Mouse (Mus musculus) mammary gland, adult 2 months (tissue): ENCODE measurements around the gene Tmem8. TPM values are rescaled to one million over a fixed set of nuclear protein-coding genes. Genes with fewer than 3 reads are reported as not detected.

Source experiments
- polyA plus RNA-seq: library from polyadenylated mRNA; depleted of rRNA; stranded (reverse); fragments of >200 nt; gene quantifications from 2 replicates; pipeline ENCODE4 v1.2.3, GENCODE M21; 2012; ENCODE audit warnings: low replicate concordance; rRNA removed

Tmem8 gene
- polyA plus RNA-seq = 45.9 and 49.6 TPM in 2 replicates

GRCm38 (mm10) chr17:26113181-26113948 lies at the start of gene Tmem8:
Gene Tmem8, plus strand, starts transcription at chr17:26113299.

DNA sequence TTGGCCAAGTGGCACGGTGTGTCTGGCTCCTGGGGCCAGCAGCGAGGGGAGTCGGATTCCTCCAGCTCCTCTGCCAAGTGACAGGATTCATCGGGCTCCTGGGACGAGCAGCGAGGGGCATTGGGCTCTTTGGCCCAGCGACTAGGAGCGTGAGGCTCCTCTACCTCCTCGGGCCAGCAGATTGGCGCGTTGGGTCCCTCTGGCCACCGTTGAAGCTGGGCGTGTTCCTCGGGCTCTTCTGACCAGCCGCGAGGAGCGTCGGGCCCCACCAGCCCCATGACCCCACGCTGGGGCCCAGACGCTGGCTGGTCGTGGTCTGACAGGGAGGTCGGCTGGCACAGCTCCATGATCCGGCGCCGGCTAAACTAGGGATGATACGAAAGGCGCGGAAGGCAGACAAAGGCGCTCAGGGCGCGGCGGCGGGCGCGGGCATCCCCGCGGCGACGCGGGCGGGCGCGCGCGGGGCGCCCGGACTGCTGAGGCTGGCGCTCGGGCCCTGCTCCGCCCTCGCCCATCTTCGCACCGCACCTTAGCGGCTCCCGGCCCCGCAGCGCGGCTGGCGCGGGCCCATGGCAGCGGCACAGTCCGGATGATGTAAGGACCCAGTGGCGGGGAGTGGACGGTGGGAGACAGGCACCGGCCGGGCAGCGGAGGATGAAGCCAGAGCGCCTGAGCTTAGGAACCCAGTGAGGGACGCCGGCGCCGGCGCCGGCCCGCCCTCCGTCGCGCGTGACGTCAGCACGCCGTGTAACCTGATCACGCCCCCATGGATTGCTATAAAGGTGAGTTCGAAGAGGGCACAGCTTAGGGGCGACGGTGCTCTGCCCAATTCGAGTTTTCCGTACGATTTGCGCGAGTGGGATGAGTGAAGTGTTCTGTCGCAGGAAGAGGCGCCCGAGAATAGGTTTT lies 44.0 kb upstream of the Tmem8 start, which contains the start of gene Rab11fip3:
Gene Rab11fip3 (minus strand): TSS at position 725 of the 909 bp plus-strand sequence.

DNA sequence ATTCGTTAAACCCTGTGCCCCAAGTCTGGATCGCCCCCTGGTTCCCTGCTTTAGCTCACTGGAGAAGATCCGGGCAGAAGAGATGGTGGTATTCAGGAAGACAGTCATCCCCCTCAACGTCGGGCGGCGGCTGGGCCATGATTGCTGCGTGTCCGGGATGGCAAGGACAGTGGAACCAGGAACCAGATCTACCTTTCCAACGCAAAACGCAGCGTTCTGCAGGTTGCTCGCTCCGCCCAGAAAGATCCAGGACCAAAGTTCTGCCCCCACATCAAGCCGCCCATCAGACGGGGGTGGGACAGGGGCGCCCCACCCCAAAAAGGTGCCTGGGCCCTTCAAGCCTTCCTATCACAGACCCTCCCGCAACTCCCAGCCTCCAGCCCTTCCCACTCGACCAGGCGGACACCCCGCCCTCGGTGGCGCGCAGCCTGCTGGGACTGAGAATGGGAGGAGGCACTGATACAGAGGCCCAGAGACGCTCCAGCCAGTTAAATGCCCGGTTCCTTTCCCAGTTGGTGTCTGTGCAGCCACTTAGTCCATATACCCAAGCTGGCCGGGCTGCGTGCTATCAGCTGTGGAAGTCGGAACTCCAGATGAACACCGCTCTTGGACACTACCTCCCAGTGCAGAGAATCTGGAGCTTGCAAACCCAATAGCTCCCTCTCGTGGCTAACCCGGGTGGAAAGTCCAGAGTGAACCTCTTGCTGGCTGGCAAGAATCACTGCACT lies 23.0 kb upstream of the Tmem8 start, which contains the start of gene Decr2:
Gene Decr2 (minus strand): TSS at position 433 of the 728 bp plus-strand sequence.

DNA sequence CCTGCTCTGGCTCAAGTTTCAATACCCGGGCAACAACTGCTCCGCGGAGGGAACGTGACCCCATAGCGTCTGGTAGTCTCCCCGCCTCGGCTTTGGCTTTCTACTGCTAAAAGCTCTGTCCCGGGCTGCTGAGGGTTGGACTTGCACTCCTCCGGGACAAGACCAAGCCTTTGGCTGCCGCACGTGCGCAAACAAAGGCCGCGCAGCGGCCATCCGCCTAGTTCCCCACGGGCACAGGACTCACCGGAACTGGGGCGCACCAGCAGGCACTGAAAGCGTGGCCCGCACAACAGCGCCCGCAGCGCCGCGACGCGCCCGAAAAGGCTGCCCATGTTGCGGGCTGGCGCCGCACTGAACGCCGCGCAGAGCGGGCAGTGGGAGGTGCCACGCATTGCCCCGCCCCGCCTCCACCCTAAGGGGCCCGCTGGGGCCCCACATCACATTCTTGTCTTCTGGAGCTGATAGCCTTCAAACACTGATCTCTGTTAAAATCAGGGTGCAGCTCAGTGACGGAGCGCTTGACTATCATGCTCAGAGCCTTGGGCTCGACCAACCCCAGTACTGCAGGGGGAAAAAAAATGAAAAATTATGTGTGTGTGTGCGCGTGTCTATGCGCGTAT lies 17.9 kb upstream of the Tmem8 start, which contains the start of gene Nme4:
Gene Nme4 (minus strand): TSS at position 482 of the 620 bp plus-strand sequence.

GRCm38 (mm10) chr17:26123267-26123684 lies 10.2 kb downstream of the Tmem8 start, which contains the start of gene Mrpl28:
Gene Mrpl28, plus strand, starts transcription at chr17:26123500.

DNA sequence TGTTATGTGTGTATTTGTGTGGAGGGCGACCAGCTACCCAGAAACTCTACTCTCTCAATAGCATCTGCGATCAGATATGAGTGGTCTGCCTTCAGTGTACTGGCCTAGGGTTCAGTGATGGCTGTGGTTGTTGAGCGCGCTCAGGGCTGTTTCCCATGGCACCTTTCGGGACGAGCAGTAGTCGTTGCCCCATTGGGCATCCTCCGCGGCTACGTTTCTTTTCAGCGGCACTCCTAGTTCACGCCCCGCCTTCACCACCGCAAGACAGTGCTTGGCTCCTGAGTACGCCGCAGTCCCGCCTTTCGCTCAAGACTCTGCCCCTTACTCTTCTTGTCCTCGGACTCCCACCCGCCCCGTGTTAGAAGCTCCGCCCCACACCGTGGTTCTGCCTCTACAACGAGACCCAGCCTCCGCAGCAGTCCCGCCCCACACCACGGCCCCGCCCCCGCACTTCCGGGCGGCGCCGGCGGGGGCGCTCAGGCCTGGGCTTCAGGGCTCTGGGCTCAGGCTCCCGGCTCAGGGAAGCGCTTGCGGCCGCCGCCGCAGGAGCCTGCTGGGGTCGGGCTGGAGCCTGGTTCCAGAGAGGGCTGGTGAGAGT lies 25.2 kb downstream of the Tmem8 start, which contains the start of gene Axin1:
Gene Axin1 (plus strand): TSS at position 450 of the 598 bp plus-strand sequence.

Other genes with a start within 250 kb of the Tmem8 start
- 102 and 244 TPM in 2 replicates for gene Mcrip2, start 244.5 kb upstream of the Tmem8 start, polyA plus RNA-seq
- gene Mettl26, start 238.2 kb upstream of the Tmem8 start, polyA plus RNA-seq = 71.6 and 142 TPM in 2 replicates
- 0.98 and 1.3 TPM in 2 replicates for gene Wfikkn1, start 232.4 kb upstream of the Tmem8 start, polyA plus RNA-seq
- 36.1 and 46.6 TPM in 2 replicates for gene Rab40c, start 193.6 kb upstream of the Tmem8 start, polyA plus RNA-seq
- gene Pigq, start 168.4 kb upstream of the Tmem8 start, polyA plus RNA-seq = 132 and 209 TPM in 2 replicates
- gene Nhlrc4, start 168.3 kb upstream of the Tmem8 start, polyA plus RNA-seq = not detected in 2 replicates
- 0.05 TPM in 1 of 2 replicates, not detected in the other for gene A930017K11Rik, start 160.7 kb upstream of the Tmem8 start, polyA plus RNA-seq
- 36.5 and 53.9 TPM in 2 replicates for gene Capn15, start 127.5 kb upstream of the Tmem8 start, polyA plus RNA-seq
- gene Rab11fip3, start 43.7 kb upstream of the Tmem8 start, polyA plus RNA-seq = 27.5 and 39.5 TPM in 2 replicates
- gene Decr2, start 23.0 kb upstream of the Tmem8 start, polyA plus RNA-seq = 15.7 and 24.9 TPM in 2 replicates
- gene Nme4, start 17.7 kb upstream of the Tmem8 start, polyA plus RNA-seq = 19.1 and 19.2 TPM in 2 replicates
- 61.5 and 62.7 TPM in 2 replicates for gene Mrpl28, start 10.2 kb downstream of the Tmem8 start, polyA plus RNA-seq
- gene Axin1, start 25.4 kb downstream of the Tmem8 start, polyA plus RNA-seq = 16.8 and 17.2 TPM in 2 replicates
- gene Pdia2, start 85.8 kb downstream of the Tmem8 start, polyA plus RNA-seq = 0.37 TPM in 1 of 2 replicates, not detected in the other
- 16.1 and 22.3 TPM in 2 replicates for gene Rgs11, start 89.7 kb downstream of the Tmem8 start, polyA plus RNA-seq
- 0.41 and 1.6 TPM in 2 replicates for gene Arhgdig, start 94.5 kb downstream of the Tmem8 start, polyA plus RNA-seq
- gene Fam234a, start 130.9 kb downstream of the Tmem8 start, polyA plus RNA-seq = 72.7 and 103 TPM in 2 replicates
- gene Luc7l, start 139.6 kb downstream of the Tmem8 start, polyA plus RNA-seq = 17.6 and 23.1 TPM in 2 replicates